Mouse (Mus musculus) yolk sac, embryonic 10.5 days (tissue): ENCODE measurements around the gene Zswim1.
A peak's percentile ranks its signal among the peaks of the same experiment; 100 is the strongest.

ENCODE experiments used
- DNase-seq: peaks from one replicate; pipeline ENCODE4 v3.0.0-alpha.2; 2017; ENCODE audit warnings: low spot score

Zswim1 gene

DNA sequence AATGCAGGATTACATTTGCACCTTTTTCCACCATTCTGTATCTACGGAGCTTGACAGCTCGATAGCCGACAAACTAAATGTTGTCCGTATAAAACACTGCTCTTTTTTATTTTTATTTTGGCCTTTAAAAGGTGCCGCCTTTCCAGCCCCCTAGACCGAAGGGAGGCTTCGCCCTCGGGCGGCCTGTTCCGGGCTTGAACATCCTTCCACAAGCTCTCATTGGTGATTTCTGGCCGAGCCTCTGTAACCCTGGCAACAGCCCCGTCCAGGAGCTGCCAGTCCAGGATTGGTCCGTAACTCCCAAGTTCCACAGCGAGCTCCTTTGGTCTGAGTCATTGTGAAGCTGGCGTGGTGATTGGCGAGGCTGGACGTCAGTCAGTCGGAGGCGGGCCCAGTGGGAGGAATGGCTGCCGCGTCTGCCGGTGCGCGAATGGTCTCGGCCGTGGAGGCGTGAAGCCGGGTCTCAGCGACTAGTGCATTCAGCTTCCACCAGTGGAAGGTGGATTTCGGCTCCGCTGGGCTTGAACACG, at the start of gene Zswim1:
Gene Zswim1 (plus strand): TSS at position 51 of the 530 bp plus-strand sequence.
- DNase-seq, result peak; percentile 98

- DNase-seq, result no peak
Measured at GRCm38 (mm10) chr2:164773229-164773988, 49.1 kb upstream of the Zswim1 start.

DNA sequence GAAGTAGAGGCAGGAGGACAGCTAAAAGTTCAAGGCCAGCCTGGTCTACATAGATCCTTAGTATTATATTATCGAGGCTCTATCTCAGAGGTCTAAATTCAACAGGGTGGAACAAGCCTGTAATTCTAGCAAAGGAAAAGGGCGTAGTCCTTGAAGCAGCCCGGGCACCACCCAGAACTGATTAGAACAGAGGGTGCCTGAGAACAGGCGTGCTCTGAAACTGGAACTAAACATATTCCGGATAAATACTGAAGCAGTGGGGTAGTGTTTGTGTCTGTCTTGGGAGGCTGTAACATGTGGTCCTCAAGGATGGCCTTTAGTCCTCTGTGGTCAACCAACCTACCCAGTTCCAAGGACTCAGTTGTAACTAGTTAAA, 48.5 kb upstream of the Zswim1 start:
- DNase-seq, result no peak

GRCm38 (mm10) chr2:164776130-164776529, 46.4 kb upstream of the Zswim1 start:
- DNase-seq, result no peak

DNA sequence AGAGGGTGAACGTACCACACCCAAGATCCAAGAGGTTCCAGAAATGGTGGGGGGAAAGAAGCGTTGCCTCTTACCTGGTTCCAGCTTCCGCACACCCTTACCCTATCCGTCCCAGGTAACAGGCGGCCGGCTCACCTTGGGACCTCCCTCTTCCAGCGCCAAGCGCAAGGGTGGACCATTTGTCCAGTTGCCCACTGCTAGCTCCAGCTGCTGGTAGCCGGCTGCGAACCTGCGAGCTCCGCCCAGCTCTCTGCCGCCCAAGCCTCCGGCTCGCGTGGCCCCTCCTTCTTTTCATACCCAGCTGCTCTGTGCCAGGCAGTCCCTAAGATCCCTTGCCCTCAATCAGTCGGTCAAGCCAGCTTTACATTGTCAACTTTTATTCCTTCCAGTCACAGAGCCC, 45.7 kb upstream of the Zswim1 start:
- no peak for DNase-seq

- DNase-seq, result no peak
Measured at GRCm38 (mm10) chr2:164777246-164778014, 45.1 kb upstream of the Zswim1 start.

GRCm38 (mm10) chr2:164778015-164778287, 44.5 kb upstream of the Zswim1 start:
- no peak for DNase-seq

DNA sequence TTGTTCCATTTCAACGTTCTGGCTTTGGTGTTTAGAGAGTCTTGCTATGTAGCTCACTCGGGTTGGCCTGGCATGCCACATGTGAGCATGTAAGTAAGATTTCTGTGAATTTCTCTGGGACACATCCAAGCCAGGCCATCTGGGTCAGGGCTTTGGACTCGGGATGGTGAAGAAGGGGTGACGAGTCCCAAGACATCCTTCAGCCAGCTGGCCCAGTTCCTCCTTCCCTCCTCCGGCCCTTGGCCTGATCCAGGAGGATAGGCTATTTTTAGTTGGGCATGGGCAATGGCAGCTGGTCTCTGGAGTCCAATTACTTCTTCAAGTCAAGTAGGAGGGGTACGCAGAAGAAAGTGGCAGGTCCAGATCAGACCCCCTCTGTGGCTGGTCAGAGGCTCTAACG, 43.7 kb upstream of the Zswim1 start:
- DNase-seq, result no peak

GRCm38 (mm10) chr2:164779481-164780086, 42.9 kb upstream of the Zswim1 start, which contains the start of gene Tnnc2:
Gene Tnnc2, minus strand, starts transcription at chr2:164779967.
- DNase-seq, result no peak

DNA sequence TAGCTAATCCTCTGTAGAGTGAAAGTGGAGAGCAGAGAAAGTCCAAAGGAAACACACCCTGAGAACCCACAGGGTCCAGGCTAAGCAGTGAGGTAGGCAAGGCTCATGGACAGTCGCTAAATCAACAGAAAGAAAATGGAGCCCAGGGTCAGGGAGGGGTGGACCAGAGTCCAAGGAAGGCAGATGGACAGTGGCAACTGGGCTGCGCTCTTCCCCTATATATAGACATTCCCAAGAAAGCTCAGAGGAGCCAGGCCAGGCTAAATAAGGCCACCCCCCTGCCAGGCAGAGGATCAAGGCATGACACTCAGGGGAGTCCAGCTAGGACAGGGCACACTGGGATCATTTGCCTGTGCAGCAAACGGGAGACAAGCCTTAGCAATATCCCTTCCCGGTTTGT, 40.6 kb upstream of the Zswim1 start:
- DNase-seq, result peak; percentile 64

DNA sequence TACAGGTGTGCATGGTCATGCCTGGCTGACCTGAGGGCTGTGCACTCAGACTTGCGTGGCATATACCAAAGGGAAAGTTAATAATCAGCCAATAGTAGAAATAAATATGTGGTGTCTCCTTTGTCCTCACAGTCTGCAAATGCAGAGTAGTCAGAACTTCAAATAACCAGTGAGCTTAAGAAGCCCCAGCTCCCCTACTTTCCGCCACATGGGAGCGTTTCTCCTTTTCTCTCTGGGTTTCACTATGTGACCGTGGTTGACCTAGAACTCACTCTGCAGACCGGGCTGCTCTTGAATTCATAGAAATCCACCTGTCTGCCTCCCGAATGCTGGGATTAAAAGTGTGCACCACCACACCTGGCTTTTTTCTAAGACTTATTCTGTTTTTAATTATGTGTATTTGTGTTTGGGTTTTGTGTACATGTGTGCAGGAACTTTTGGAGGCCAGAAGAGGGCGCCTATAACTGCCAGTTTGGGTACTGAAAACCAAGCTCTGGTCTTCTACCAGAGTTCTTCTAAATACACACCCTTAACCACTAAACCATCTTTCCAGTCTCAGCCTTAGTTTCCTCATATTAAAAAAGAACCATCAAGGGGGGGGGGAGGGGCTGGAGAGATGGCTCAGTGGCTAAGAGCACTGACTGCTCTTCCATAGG, 38.4 kb upstream of the Zswim1 start:
- DNase-seq, result no peak

- DNase-seq, result no peak
Measured at GRCm38 (mm10) chr2:164784869-164785420, 37.5 kb upstream of the Zswim1 start.

DNA sequence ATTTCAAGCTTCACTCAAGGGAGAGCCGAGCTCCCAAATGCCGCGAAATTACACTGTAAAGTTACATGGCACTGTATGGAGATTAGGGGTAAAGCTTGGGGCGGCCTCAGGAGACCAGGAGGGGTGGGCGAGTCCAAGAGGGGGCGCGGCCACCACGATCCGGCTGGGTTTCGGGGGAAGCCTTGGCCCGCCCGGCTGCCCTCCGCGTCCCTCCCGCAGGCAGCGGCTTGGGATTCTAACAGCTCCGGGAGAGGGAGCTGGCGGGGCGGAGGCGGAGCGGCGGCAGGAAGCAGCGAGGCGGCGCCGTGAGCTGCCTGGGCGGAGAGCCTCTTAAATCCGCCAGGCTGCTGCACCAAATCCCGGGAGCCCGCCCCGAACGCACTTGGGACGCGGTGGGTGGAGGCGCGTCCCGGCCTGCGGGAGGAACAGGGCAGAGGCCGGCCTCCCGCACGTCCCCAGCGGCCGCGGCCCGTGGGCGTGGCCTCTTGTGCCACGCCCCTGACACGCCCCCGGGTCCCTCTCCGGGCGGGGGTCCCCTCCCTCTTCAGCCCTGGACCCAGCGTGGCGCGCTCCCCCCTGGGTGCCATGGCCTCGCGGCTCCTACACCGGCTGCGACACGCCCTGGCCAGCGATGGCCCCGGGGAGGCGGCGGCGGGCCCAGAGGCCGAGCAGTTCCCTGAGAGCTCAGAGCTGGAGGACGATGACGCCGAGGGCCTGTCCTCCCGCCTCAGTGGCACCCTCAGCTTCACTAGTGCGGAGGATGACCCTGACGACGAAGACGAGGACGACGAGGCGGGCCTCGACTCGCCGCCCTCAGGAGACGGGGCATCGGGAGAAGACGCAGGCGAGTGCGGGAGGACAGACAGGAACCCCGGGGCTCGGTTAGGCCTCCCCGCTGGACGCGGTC, 36.8 kb upstream of the Zswim1 start, which contains the start of gene Snx21:
Gene Snx21 (plus strand): TSS at position 343 of the 907 bp plus-strand sequence.
- DNase-seq, result peak; percentile 94

DNA sequence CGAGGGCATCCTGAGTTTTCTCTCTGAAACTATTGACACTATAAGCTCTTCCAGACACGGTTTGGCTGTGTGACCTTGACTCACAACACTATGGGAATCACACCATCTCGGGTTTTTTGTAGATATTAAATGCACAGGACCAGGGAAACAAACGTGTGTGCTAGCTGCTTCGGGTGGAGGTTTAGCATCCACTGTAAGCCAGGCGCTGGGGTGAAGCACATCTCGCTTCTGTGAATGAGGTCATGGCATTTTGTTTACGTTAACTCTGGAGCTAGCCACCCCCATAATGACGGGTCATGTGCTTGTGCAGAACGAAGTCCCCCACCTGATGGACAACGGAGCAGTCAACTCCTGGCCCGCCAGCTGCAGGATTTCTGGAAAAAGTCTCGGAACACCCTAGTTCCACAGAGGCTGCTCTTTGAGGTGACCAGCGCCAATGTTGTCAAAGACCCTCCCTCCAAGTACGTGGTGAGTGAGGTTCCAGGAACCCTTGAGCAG, 36.0 kb upstream of the Zswim1 start:
- peak; percentile 52 for DNase-seq

GRCm38 (mm10) chr2:164787032-164787431, 35.5 kb upstream of the Zswim1 start:
- no peak for DNase-seq

DNA sequence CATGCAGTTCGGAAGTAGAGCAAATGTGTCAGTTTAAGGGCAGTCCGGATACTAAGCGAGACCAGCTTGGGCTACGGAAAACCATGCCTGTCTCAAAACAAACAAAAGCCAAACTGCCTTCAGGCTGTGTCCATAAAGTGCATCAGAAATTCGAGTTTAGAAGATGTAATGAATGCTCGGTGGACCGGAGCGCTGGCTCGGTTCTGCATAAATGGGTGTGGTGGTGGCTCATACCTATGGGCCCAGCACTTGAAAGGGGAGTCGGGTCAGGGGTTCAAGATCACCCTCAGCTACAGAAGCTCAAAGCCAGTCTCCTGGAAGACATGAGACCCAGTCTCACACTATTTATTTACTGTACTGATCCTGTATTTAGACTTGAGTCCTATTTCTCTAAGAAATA, 34.7 kb upstream of the Zswim1 start:
- DNase-seq, result no peak

DNA sequence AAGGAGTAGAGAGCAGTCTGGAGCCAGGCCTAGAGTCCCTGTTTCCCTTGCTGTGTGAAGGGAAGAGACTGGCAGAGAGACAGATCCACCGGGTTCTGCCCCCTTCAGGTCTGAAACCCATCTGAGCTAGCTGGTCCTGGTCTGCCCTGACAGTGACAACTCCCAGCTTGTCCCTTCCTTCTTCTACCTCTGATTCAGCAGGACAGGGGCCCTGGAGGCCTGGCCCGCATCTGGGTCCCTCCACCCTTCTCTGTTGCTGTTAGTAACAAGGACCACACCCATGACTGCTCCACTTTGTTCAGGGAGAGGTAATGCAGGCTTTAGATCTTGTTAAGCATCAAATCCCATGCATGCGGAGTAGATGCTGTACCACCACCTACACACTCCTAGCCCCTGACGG, 34.1 kb upstream of the Zswim1 start:
- DNase-seq, result no peak

DNA sequence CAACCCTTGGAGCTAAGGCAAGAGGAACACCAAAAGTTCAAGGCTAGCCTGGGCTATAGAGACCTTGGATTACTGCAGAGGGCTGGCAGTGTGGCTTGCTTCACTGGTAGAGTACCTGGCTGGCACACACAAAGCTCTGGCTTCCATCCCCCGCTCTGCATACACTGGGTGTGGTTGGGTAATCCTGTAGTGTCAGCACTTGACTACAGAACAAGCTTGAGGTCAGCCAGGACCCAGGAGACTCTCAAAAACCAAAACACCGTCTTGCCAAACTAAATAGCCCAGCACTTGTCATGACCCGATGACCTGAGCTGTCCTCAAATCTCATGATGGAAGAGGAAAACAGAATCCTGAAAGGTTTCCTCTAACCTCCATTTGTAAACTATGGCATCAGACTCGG, 32.0 kb upstream of the Zswim1 start:
- no peak for DNase-seq

DNA sequence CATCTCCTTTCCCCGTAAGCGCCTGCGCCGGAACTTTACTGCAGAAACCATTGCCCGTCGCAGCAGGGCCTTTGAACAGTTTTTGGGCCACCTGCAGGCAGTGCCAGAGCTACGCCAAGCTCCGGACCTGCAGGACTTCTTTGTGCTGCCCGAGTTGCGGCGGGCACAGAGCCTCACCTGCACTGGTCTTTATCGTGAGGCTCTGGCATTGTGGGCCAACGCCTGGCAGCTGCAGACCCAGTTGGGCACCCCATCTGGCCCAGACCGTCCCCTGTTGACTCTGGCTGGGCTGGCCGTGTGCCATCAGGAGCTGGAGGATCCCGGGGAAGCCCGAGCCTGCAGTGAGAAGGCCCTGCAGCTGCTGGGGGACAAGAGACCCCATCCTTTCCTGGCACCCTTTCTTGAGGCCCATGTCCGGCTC, 30.6 kb upstream of the Zswim1 start:
- no peak for DNase-seq

GRCm38 (mm10) chr2:164792400-164793190, 29.9 kb upstream of the Zswim1 start:
- no peak for DNase-seq
